Mouse (Mus musculus) CD4-positive, CD25-positive, alpha-beta regulatory T cell, adult 2 months (primary cell): Measurements from ENCODE around the gene Tmem186.
A peak's percentile ranks its signal among the peaks of the same experiment; 100 is the strongest.

ENCODE experiments used
- DNase-seq: peaks from one replicate; pipeline ENCODE4 v3.0.0-alpha.2; 2012; ENCODE audit warnings: low read depth, low spot score

Gene Tmem186

GRCm38 (mm10) chr16:8637217-8638051 is at the start of gene Tmem186, which contains the start of gene Pmm2:
TSS of gene Tmem186 (minus strand) at chr16:8637712.
TSS of gene Pmm2 (plus strand) at chr16:8637674.
- DNase-seq = peak; percentile 90

DNA sequence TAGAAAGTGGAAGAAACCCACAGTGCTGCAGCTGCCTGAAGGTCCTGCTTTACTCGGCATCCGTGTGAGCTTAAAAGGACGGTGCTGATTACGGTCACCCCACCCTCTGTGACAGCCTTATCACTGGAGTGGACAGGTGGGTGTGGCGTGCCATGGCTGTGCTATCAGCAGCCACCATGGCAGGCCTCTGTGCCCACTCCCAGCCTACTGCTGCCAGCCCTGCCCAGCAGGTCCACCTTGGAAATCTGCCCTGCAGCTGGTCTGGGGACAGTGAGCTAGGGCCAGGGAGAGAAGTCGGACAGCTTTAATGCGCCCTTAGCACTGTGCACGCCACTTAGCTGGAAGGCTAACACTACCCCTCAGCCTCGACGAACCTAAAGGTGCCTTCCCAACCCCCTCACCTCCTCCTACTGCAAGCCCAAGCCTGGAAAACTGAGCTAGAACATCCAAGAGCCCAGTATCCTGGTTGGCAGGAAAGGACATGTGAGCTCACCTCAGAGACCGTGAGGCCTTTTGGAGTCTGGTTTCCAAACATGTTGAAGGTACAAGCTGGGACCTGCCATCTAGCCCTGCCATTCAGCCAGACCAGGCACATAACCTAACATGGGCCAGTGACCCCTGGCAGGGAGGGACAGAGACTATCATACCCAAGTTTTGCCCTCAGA is 49.5 kb upstream of the Tmem186 start:
- no peak for DNase-seq

GRCm38 (mm10) chr16:8686121-8686870 is 48.8 kb upstream of the Tmem186 start:
- peak; percentile 87 for DNase-seq

GRCm38 (mm10) chr16:8685087-8685486 is 47.6 kb upstream of the Tmem186 start:
- no peak for DNase-seq

DNA sequence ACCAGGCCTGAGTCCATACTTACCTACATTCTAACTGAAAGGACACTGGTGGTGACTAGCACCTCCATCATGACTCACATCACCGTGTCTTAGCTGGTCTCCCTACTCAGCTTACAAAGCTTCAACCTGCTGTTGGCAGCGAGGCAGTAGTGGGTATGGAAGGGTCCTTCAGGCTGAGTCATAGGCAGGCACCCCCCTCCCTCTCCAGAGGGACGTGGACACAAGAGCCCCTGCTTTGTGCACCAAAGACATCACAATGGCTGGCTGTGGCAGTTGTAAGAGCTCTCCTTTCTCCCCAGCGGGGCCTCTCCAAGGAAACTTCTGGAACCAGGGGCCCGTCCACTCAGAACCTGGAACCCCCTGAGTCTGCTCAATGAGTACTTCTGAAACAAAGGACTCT is 43.0 kb upstream of the Tmem186 start, which contains the start of gene Gm5767:
Gm5767 (plus strand) TSS at position 301 of the 400 bp plus-strand sequence.
- DNase-seq = no peak

- DNase-seq = no peak
These were observed 42.3 kb upstream of the Tmem186 start for GRCm38 (mm10) chr16:8679780-8680179.

DNA sequence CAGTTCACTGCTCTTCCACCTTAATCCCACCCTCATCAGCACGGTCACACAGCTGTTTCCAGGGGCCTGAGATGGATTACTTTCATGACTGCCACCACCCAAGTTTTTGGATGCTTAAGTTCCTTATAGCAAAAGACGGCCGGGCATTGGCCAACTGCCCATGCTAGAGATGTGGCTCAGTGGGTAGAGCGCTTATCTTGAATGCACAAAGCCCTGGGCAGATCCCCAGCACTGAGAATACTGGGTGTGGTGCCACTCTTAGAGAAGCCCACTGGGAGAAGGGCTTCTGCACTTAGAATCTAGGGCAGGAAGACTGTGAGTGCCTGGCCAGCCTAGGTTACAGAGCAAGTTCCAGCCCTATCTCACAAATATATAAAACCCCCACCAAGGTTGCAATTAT is 41.2 kb upstream of the Tmem186 start:
- DNase-seq = no peak

- DNase-seq = no peak
These were observed 40.5 kb upstream of the Tmem186 start for GRCm38 (mm10) chr16:8678035-8678434.

DNA sequence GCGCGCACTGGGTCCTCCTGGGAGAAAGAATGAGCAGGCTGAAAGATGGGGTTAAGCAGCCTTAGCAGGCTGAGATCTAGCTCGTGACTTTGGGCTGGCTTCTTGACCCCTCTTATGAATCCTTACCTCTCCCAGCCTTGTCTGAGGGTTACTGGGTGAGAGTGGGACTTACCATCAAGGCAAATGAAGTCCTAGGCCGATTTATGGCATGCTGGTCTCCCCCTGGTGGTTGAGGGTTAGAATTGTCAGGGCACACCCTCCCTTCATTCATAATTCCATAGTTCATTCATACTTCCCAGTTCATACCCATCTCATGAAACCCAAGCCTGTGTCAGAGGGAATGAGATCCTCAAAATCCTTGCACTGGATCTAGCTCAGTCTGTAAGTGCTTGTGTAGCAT is 39.3 kb upstream of the Tmem186 start:
- peak; percentile 76 for DNase-seq

DNA sequence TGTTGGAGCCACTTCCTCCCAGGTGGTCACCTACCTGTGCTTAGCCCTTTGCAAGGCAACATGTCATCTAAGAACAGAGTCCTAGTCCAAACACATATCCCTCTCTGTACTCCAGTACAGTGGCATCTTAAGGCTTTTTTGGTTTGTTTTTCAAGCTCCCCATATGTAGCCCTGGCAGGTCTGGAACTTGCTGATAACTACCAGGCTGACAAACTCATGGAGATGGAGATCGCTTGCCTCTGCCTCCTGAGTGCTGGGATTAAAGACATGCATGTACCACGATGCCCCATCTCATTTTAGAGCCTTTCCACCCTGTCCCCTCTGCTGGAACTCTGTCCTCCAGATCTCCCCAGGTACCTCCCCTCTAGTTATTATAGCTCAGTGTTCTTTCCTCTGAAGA is 38.7 kb upstream of the Tmem186 start:
- DNase-seq = no peak

DNA sequence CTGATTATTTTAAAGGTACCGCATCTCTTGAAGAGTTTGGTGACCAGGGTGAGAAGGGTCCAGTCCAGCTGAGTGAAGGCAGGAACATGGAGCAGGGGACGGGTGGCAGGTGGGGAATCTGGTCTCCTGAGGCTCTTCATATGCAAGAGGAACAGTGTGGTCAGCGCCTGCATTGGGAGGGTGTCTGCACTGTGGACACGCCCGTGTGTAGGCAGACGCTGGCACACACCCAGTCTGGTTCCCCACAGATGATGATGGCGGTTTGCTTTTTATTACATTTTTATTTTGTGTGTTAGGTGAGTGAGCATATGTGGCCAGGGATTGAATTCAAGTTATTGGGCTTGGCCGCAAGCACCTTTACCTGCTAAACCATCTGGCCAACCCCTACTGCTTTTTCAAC is 38.0 kb upstream of the Tmem186 start:
- DNase-seq = no peak

- DNase-seq = peak; percentile 85
These were observed 36.7 kb upstream of the Tmem186 start for GRCm38 (mm10) chr16:8674165-8674564.

DNA sequence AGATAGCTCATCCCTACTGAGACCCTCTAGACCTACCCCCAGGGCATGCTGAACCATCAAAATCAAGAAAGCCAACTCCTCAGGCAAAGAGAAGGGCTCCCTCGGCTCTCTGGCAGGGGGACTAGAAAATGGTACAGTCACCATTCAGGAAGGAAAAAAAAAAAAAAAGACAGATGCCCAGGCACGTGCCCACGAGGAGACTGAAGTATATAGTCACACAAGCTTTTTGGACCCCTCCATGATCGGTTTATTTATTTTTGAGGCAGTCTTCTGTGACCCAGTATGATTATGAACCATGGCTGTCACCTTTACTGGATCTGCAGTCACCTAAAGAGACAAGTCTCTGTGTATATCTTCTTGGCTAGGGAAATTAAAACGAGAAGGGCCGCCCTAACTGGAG is 35.8 kb upstream of the Tmem186 start:
- no peak for DNase-seq

- DNase-seq = no peak
These were observed 35.3 kb upstream of the Tmem186 start for GRCm38 (mm10) chr16:8672811-8673210.

GRCm38 (mm10) chr16:8672350-8672687 is 34.8 kb upstream of the Tmem186 start:
- DNase-seq = no peak

- peak; percentile 91 for DNase-seq
These were observed 34.2 kb upstream of the Tmem186 start, which contains the start of gene Carhsp1 for GRCm38 (mm10) chr16:8671551-8672349. TSS of gene Carhsp1 (minus strand) at chr16:8672155.

- no peak for DNase-seq
These were observed 32.8 kb upstream of the Tmem186 start for GRCm38 (mm10) chr16:8670041-8671035.

DNA sequence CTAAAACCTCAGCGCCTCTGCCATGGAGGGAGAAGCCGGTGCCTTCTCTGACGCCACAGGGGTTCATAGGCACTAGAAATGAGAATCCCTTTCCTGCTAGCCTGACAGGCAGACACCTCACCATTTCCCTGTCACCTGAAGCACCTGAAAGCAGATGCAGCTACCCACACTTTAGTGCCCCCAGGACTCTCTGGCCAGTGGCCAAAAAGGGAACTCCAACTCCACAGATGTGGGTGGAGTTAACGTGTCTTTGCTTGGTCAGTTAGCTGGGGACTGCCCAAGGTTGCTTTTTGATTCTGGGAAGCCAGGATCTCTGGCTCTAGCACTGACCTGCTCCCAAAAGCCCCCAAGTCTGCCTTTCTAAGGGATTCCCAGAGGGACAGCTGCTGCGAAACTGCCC is 31.9 kb upstream of the Tmem186 start:
- DNase-seq = no peak

DNA sequence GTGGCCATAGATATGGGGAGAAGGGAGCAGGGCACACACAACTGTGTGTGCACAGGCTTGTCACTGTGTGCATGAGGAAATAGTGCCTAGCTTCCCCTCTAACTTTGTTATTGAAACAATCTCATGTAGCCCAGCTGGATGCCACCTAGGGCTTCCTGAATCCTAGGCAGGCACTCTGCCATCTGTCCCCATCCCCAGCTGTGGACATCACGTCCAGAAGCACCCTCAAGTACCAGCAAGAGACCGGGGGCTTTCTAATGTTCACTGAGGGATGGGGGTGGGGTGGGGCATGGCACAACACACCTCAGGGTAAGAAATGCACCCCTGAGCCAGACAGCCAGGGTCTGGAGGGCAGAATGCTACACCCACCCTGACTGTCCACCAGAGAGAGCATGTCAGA is 30.9 kb upstream of the Tmem186 start:
- no peak for DNase-seq

GRCm38 (mm10) chr16:8667814-8668213 is 30.3 kb upstream of the Tmem186 start:
- DNase-seq = no peak
